Mouse (Mus musculus): ENCODE data around the gene Ccdc24. TPM values are rescaled to one million over a fixed set of nuclear protein-coding genes. Genes with fewer than 3 reads are reported as not detected.

The Ccdc24 gene
- polyA plus RNA-seq, 1 experiment from 2014 or later, result 0.41 TPM

DNA sequence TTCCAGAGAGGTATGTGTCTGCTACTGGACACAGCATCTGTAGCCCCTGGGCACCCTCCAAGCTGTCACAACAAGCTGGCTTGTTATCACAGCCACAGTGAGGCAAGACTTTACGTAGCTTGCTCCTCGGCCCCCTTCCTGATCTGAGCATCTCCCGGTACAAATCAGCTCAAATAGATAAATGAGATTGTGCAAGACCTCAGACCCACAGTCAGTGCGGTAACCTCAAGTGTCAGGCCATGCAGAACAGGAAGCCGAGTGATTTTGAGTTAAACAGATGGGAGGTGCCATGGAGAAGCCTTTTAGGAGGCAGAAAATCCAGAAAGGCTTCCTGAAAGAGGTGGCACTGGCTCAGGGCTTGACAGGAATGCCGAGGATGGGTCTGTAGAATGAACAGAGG, 5.4 kb downstream of the Ccdc24 start:
- 67% methylated on average over 6 of the region's 6 CpGs for WGBS
- H3K4me2 ChIP-seq (replicated peaks; ENCODE audit: low read depth), result no peak overlapping the region

DNA sequence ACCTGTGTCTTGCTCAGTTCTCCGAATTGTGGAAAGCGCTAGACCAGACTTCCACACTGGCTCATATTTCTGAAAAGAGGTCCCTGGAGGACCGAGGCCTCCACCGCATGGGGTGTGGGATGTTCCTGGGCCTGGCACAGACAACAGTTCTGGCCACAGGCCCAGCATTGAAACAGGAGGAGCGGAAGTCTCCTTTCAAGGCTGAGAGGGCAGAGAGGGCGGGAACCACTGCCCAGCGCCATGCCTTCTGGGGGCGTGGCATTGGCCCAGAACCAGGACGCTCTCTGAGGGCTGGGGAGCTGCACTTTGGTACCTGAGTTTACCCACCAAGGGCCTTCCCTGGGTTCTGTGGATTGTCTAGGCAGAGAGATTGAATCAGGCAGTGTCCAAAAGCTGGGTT, 6.3 kb downstream of the Ccdc24 start:
- peak; percentile 39 for ATAC-seq (ENCODE audit: low FRiP score, low TSS enrichment)

More for the DNA sequence above, 5.4 kb downstream of the Ccdc24 start:
- Histone ChIP-seq H3K27ac (replicated peaks) (no peak overlapping the region), H3K9me3 (ENCODE audit: control insufficient read depth, low read length) (no peaks in the 10 kb centered on the region), H3K9ac (ENCODE audit: low read length) (no peak overlapping the region), H3K4me3 (ENCODE audit: low read depth, low read length) (no peak overlapping the region), H3K4me1 (replicated peaks; ENCODE audit: control insufficient read depth, insufficient read depth) (no peaks in the 10 kb centered on the region), H3K27me3 (ENCODE audit: control insufficient read depth, insufficient read depth, low read length) (no peaks in the 10 kb centered on the region), H3K36me3 (ENCODE audit: control insufficient read depth, insufficient read depth, low read length) (peaks cover 2% of the 10 kb centered on the region; the same call in 1 of the 2 replicates)
- DNase-seq (ENCODE audit: low spot score), result no peak
- no peak for ATAC-seq (ENCODE audit: low FRiP score, low TSS enrichment)
- TF ChIP-seq EP300 (optimal IDR thresholded peaks at IDR 0.05) (no peak), CTCF (IDR thresholded peaks at IDR 0.05; ENCODE audit: low read depth) (no peak)

DNA sequence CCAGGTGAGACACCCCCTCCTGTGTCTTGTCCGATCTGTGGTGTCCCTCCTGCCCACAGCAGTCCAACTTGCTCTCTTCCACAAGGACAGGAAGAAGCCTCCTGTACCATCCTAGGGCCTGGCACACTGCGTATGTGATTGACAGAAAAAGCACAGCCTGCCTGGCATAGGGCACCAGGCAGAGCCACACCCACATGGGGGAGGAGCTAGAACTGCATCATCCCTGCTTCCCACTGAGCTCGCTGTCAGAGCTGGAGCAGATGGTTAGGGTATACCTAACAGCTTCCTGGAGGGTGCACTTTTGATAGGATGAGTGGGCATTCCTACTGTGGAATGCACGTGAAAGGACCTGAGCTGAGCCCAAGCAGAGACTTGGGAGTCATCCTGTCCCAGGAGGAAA, 9.5 kb downstream of the Ccdc24 start:
- H3K4me3 ChIP-seq (ENCODE audit: low read depth, low read length), result no peak overlapping the region
- H3K36me3 ChIP-seq (ENCODE audit: control insufficient read depth, insufficient read depth, low read length), result peaks cover 2% of the 10 kb centered on the region; the same call in 1 of the 2 replicates
- ATAC-seq (ENCODE audit: low FRiP score, low TSS enrichment) (peak; percentile 22; the same call in 1 of the 2 replicates), DNase-seq (ENCODE audit: low spot score) (peak; percentile 43)
- H3K4me1 ChIP-seq (replicated peaks; ENCODE audit: control insufficient read depth, insufficient read depth), result no peaks in the 10 kb centered on the region
- no peaks in the 10 kb centered on the region for H3K27me3 ChIP-seq (ENCODE audit: control insufficient read depth, insufficient read depth, low read length)
- H3K27ac ChIP-seq (replicated peaks), result no peak overlapping the region
- no peaks in the 10 kb centered on the region for H3K9me3 ChIP-seq (ENCODE audit: control insufficient read depth, low read length)
- no peak overlapping the region for H3K4me2 ChIP-seq (replicated peaks; ENCODE audit: low read depth)
- WGBS, result 57% methylated on average over 4 of the region's 4 CpGs
- H3K9ac ChIP-seq (ENCODE audit: low read length), result no peak overlapping the region; the same call in 1 of the 2 replicates
- TF ChIP-seq CTCF (IDR thresholded peaks at IDR 0.05; ENCODE audit: low read depth) (no peak), EP300 (optimal IDR thresholded peaks at IDR 0.05) (no peak)

More for the DNA sequence above, 6.3 kb downstream of the Ccdc24 start:
- TF ChIP-seq CTCF (IDR thresholded peaks at IDR 0.05; ENCODE audit: low read depth) (no peak), EP300 (optimal IDR thresholded peaks at IDR 0.05) (no peak)
- H3K4me3 ChIP-seq (ENCODE audit: low read depth, low read length), result no peak overlapping the region
- peak; percentile 81 for DNase-seq (ENCODE audit: low spot score)
- no peaks in the 10 kb centered on the region for H3K9me3 ChIP-seq (ENCODE audit: control insufficient read depth, low read length)
- H3K4me1 ChIP-seq (replicated peaks; ENCODE audit: control insufficient read depth, insufficient read depth), result no peaks in the 10 kb centered on the region
- H3K36me3 ChIP-seq (ENCODE audit: control insufficient read depth, insufficient read depth, low read length), result peaks cover 2% of the 10 kb centered on the region; the same call in 1 of the 2 replicates
- no peak overlapping the region for H3K27ac ChIP-seq (replicated peaks)
- H3K9ac ChIP-seq (ENCODE audit: low read length), result no peak overlapping the region
- 36% methylated on average over 9 of the region's 9 CpGs for WGBS
- no peaks in the 10 kb centered on the region for H3K27me3 ChIP-seq (ENCODE audit: control insufficient read depth, insufficient read depth, low read length)
- H3K4me2 ChIP-seq (replicated peaks; ENCODE audit: low read depth), result no peak overlapping the region

DNA sequence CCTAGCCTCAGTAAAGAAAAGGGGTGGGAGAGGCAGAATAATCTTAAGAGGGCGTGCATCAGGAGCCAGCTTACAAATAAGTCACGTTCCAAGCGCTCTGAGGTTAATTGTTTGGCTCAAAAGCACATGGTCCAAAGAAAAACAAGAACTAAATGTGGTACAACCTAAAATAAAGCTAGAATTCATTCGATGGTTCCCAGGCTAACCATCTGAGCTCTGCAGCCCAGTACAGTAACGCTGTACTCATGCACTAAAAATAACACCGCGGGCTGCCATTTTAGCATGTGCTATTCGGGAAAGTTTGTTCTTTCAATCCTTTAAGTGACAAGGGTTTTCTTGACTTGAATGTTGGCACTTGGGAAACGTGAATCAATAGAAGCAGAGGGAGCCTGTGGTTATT, 11.8 kb downstream of the Ccdc24 start:
- Histone ChIP-seq H3K4me3 (ENCODE audit: low read depth, low read length) (no peak overlapping the region), H3K9me3 (ENCODE audit: control insufficient read depth, low read length) (no peaks in the 10 kb centered on the region), H3K9ac (ENCODE audit: low read length) (no peak overlapping the region), H3K27ac (replicated peaks) (no peak overlapping the region), H3K4me1 (replicated peaks; ENCODE audit: control insufficient read depth, insufficient read depth) (no peaks in the 10 kb centered on the region), H3K36me3 (ENCODE audit: control insufficient read depth, insufficient read depth, low read length) (peaks cover 5% of the 10 kb centered on the region; the same call in 1 of the 2 replicates), H3K4me2 (replicated peaks; ENCODE audit: low read depth) (no peak overlapping the region), H3K27me3 (ENCODE audit: control insufficient read depth, insufficient read depth, low read length) (no peaks in the 10 kb centered on the region)
- WGBS, result 76% methylated on average over 9 of the region's 9 CpGs
- no peak for ATAC-seq (ENCODE audit: low FRiP score, low TSS enrichment)
- TF ChIP-seq EP300 (optimal IDR thresholded peaks at IDR 0.05) (no peak), CTCF (IDR thresholded peaks at IDR 0.05; ENCODE audit: low read depth) (no peak)
- no peak for DNase-seq (ENCODE audit: low spot score)

DNA sequence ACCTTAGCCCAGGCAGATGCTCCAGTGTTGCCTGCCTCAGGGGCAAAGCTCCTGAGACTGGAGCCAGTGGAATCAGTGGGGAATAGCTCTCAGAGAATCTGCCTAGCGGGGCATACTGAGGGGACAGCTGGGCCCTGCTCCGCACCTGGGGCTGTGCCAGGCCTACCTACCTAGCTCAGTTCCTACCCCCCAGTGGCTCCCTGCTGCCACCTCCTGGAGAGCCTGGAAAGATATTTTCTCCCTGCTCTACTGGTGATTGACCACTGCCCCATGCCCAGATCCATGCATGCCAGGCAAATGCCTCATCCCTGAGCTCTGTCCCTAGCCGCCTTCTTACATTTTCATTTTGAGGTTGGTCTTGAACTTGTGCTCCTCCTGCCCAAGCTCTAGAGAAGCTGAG, 13.6 kb downstream of the Ccdc24 start:
- no peaks in the 10 kb centered on the region for H3K27me3 ChIP-seq (ENCODE audit: control insufficient read depth, insufficient read depth, low read length)
- H3K9ac ChIP-seq (ENCODE audit: low read length), result no peak overlapping the region
- no peak overlapping the region for H3K4me2 ChIP-seq (replicated peaks; ENCODE audit: low read depth)
- no peaks in the 10 kb centered on the region for H3K9me3 ChIP-seq (ENCODE audit: control insufficient read depth, low read length)
- DNase-seq (ENCODE audit: low spot score) (peak; percentile 84), ATAC-seq (ENCODE audit: low FRiP score, low TSS enrichment) (peak; percentile 52)
- no peak overlapping the region for H3K4me3 ChIP-seq (ENCODE audit: low read depth, low read length)
- H3K36me3 ChIP-seq (ENCODE audit: control insufficient read depth, insufficient read depth, low read length), result peaks cover 3% of the 10 kb centered on the region; the same call in 1 of the 2 replicates
- no peak overlapping the region for H3K27ac ChIP-seq (replicated peaks)
- peak; percentile 81 for TF ChIP-seq CTCF (IDR thresholded peaks at IDR 0.05; ENCODE audit: low read depth)
- TF ChIP-seq EP300 (optimal IDR thresholded peaks at IDR 0.05), result no peak
- WGBS, result 82% methylated on average over 3 of the region's 3 CpGs
- no peaks in the 10 kb centered on the region for H3K4me1 ChIP-seq (replicated peaks; ENCODE audit: control insufficient read depth, insufficient read depth)

DNA sequence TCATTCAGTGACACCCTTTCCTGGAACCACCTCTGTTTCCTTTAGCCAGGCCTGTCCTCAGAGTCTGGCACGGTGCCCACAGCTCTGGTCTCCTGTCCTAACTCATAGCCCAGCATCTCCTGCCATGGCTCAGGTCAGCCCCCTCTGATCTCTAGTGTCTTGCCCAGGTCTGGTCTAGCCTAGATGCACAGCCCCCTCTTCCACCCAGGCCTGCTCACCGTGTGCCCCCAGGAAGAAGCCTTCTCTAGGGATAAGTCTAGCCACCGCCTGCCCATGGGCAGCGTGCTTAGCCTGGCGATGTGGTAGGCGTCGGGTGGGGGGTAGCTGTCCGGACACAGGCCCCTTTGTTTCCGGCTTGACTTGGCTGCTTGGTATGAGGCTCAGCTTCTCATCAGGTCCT, 17.2 kb downstream of the Ccdc24 start:
- ATAC-seq (ENCODE audit: low FRiP score, low TSS enrichment), result no peak
- TF ChIP-seq EP300 (optimal IDR thresholded peaks at IDR 0.05) (no peak), CTCF (IDR thresholded peaks at IDR 0.05; ENCODE audit: low read depth) (no peak)

More for the DNA sequence above, 17.2 kb downstream of the Ccdc24 start:
- WGBS, result 84% methylated on average over 9 of the region's 9 CpGs
- H3K9ac ChIP-seq (ENCODE audit: low read length), result no peak overlapping the region
- no peaks in the 10 kb centered on the region for H3K9me3 ChIP-seq (ENCODE audit: control insufficient read depth, low read length)
- H3K4me3 ChIP-seq (ENCODE audit: low read depth, low read length), result no peak overlapping the region
- no peak for DNase-seq (ENCODE audit: low spot score)
- H3K4me2 ChIP-seq (replicated peaks; ENCODE audit: low read depth), result no peak overlapping the region
- no peak overlapping the region for H3K27ac ChIP-seq (replicated peaks)
- H3K4me1 ChIP-seq (replicated peaks; ENCODE audit: control insufficient read depth, insufficient read depth), result no peaks in the 10 kb centered on the region
- H3K27me3 ChIP-seq (ENCODE audit: control insufficient read depth, insufficient read depth, low read length), result no peaks in the 10 kb centered on the region
- peaks cover 3% of the 10 kb centered on the region; the same call in 1 of the 2 replicates for H3K36me3 ChIP-seq (ENCODE audit: control insufficient read depth, insufficient read depth, low read length)
